Mouse (Mus musculus): ENCODE results near the gene Trim12c. TPM values are rescaled to one million over a fixed set of nuclear protein-coding genes. Genes with fewer than 3 reads are reported as not detected.
A peak's percentile ranks its signal among the peaks of the same experiment; 100 is the strongest.
"Not testable (repeated sequence)": the region's sequence is repeated elsewhere in the genome, so short reads cannot be mapped to it uniquely, and the experiment has no call there.

Gene Trim12c
- polyA plus RNA-seq, 1 experiment from 2014 or later = 1.4 TPM

- H3K4me1 ChIP-seq (ENCODE audit: control insufficient read depth, insufficient read depth, low read length); H3K4me2 ChIP-seq (ENCODE audit: low read length); H3K9me3 ChIP-seq (replicated peaks; ENCODE audit: control insufficient read depth, low read length, poor library complexity, severe bottlenecking); H3K27me3 ChIP-seq (ENCODE audit: control insufficient read depth, insufficient read depth, low read depth, low read length); H3K36me3 ChIP-seq (ENCODE audit: control insufficient read depth, insufficient read depth, low read length); H3K9ac ChIP-seq (ENCODE audit: low read depth, low read length); ATAC-seq; H3K4me3 ChIP-seq (ENCODE audit: low read depth, low read length); H3K27ac ChIP-seq (ENCODE audit: low read length): not testable (repeated sequence)
- WGBS = 85% methylated on average over 3 of the region's 3 CpGs
These were observed 17.6 kb downstream of the Trim12c start for GRCm38 (mm10) chr7:104335547-104335946.

- not testable (repeated sequence) for H3K9me3 ChIP-seq (replicated peaks; ENCODE audit: control insufficient read depth, low read length, poor library complexity, severe bottlenecking); H3K27me3 ChIP-seq (ENCODE audit: control insufficient read depth, insufficient read depth, low read depth, low read length); H3K4me2 ChIP-seq (ENCODE audit: low read length); H3K27ac ChIP-seq (ENCODE audit: low read length); H3K36me3 ChIP-seq (ENCODE audit: control insufficient read depth, insufficient read depth, low read length); ATAC-seq; H3K4me3 ChIP-seq (ENCODE audit: low read depth, low read length); H3K4me1 ChIP-seq (ENCODE audit: control insufficient read depth, insufficient read depth, low read length); H3K9ac ChIP-seq (ENCODE audit: low read depth, low read length)
- 96% methylated on average over 2 of the region's 2 CpGs for WGBS
These were observed 24.0 kb downstream of the Trim12c start, which contains the start of gene Trim34b for GRCm38 (mm10) chr7:104329171-104329570. Trim34b (plus strand) TSS chr7:104329471.

GRCm38 (mm10) chr7:104322028-104322427 is 31.1 kb downstream of the Trim12c start:
- H3K4me1 ChIP-seq (ENCODE audit: control insufficient read depth, insufficient read depth, low read length) = no peaks in the 10 kb centered on the region
- H3K27ac ChIP-seq (ENCODE audit: low read length) = no peak overlapping the region
- no peak overlapping the region for H3K9ac ChIP-seq (ENCODE audit: low read depth, low read length)
- no peak for ATAC-seq
- H3K4me2 ChIP-seq (ENCODE audit: low read length) = no peak overlapping the region
- H3K27me3 ChIP-seq (ENCODE audit: control insufficient read depth, insufficient read depth, low read depth, low read length) = no peaks in the 10 kb centered on the region
- no peaks in the 10 kb centered on the region for H3K36me3 ChIP-seq (ENCODE audit: control insufficient read depth, insufficient read depth, low read length)
- no peaks in the 10 kb centered on the region for H3K9me3 ChIP-seq (replicated peaks; ENCODE audit: control insufficient read depth, low read length, poor library complexity, severe bottlenecking)
- 85% methylated on average over 9 of the region's 9 CpGs for WGBS
- no peak overlapping the region for H3K4me3 ChIP-seq (ENCODE audit: low read depth, low read length)

- not testable (repeated sequence) for H3K9ac ChIP-seq (ENCODE audit: low read depth, low read length); H3K27ac ChIP-seq (ENCODE audit: low read length); H3K27me3 ChIP-seq (ENCODE audit: control insufficient read depth, insufficient read depth, low read depth, low read length); H3K9me3 ChIP-seq (replicated peaks; ENCODE audit: control insufficient read depth, low read length, poor library complexity, severe bottlenecking); H3K36me3 ChIP-seq (ENCODE audit: control insufficient read depth, insufficient read depth, low read length); H3K4me1 ChIP-seq (ENCODE audit: control insufficient read depth, insufficient read depth, low read length)
- 0 out of 2 replicates have a peak, but pooled peaks have one; percentile 32 for ATAC-seq
- Histone ChIP-seq H3K4me3 (ENCODE audit: low read depth, low read length) (peak within 1 kb of the TSS; percentile 14; the same call in 1 of the 2 replicates), H3K4me2 (ENCODE audit: low read length) (peak within 1 kb of the TSS; percentile 31; the same call in 1 of the 2 replicates)
- WGBS = 28% methylated on average over 4 of the region's 4 CpGs
These were observed 37.6 kb downstream of the Trim12c start, which contains the start of gene Trim12a for GRCm38 (mm10) chr7:104315369-104316080. Trim12a (minus strand) TSS chr7:104315466.

- peak overlapping the region; percentile 31; the same call in 1 of the 2 replicates for H3K4me2 ChIP-seq (ENCODE audit: low read length)
- H3K9ac ChIP-seq (ENCODE audit: low read depth, low read length) = no peak overlapping the region
- no peak overlapping the region for H3K27ac ChIP-seq (ENCODE audit: low read length)
- no peaks in the 10 kb centered on the region for H3K9me3 ChIP-seq (replicated peaks; ENCODE audit: control insufficient read depth, low read length, poor library complexity, severe bottlenecking)
- no peaks in the 10 kb centered on the region for H3K27me3 ChIP-seq (ENCODE audit: control insufficient read depth, insufficient read depth, low read depth, low read length)
- ATAC-seq = no peak
- WGBS = 12% methylated on average over 15 of the region's 15 CpGs
- H3K4me1 ChIP-seq (ENCODE audit: control insufficient read depth, insufficient read depth, low read length) = no peaks in the 10 kb centered on the region
- H3K36me3 ChIP-seq (ENCODE audit: control insufficient read depth, insufficient read depth, low read length) = no peaks in the 10 kb centered on the region
- H3K4me3 ChIP-seq (ENCODE audit: low read depth, low read length) = peak overlapping the region; percentile 14; the same call in 1 of the 2 replicates
These were observed 38.3 kb downstream of the Trim12c start for GRCm38 (mm10) chr7:104314796-104315353.

GRCm38 (mm10) chr7:104291638-104292400 is 61.3 kb downstream of the Trim12c start:
- Histone ChIP-seq H3K4me3 (ENCODE audit: low read depth, low read length) (no peak overlapping the region), H3K9ac (ENCODE audit: low read depth, low read length) (no peak overlapping the region), H3K27me3 (ENCODE audit: control insufficient read depth, insufficient read depth, low read depth, low read length) (no peaks in the 10 kb centered on the region), H3K36me3 (ENCODE audit: control insufficient read depth, insufficient read depth, low read length) (no peaks in the 10 kb centered on the region), H3K27ac (ENCODE audit: low read length) (no peak overlapping the region), H3K4me2 (ENCODE audit: low read length) (no peak overlapping the region), H3K4me1 (ENCODE audit: control insufficient read depth, insufficient read depth, low read length) (no peaks in the 10 kb centered on the region), H3K9me3 (replicated peaks; ENCODE audit: control insufficient read depth, low read length, poor library complexity, severe bottlenecking) (no peaks in the 10 kb centered on the region)
- no peak for ATAC-seq
- 82% methylated on average over 5 of the region's 5 CpGs for WGBS

GRCm38 (mm10) chr7:104290641-104291040 is 62.5 kb downstream of the Trim12c start:
- H3K4me3 ChIP-seq (ENCODE audit: low read depth, low read length) = no peak overlapping the region
- H3K4me2 ChIP-seq (ENCODE audit: low read length) = no peak overlapping the region
- H3K4me1 ChIP-seq (ENCODE audit: control insufficient read depth, insufficient read depth, low read length) = no peaks in the 10 kb centered on the region

More at GRCm38 (mm10) chr7:104290641-104291040, 62.5 kb downstream of the Trim12c start:
- Histone ChIP-seq H3K27me3 (ENCODE audit: control insufficient read depth, insufficient read depth, low read depth, low read length) (no peaks in the 10 kb centered on the region), H3K27ac (ENCODE audit: low read length) (no peak overlapping the region), H3K36me3 (ENCODE audit: control insufficient read depth, insufficient read depth, low read length) (no peaks in the 10 kb centered on the region), H3K9ac (ENCODE audit: low read depth, low read length) (no peak overlapping the region), H3K9me3 (replicated peaks; ENCODE audit: control insufficient read depth, low read length, poor library complexity, severe bottlenecking) (no peaks in the 10 kb centered on the region)
- 96% methylated on average over 1 of the region's 1 CpGs for WGBS
- ATAC-seq = no peak
